Mouse (Mus musculus) CD4-positive, CD25-positive, alpha-beta regulatory T cell, adult 2 months (primary cell): ENCODE results near the gene Dnm3.

Source experiments
- DNase-seq: peaks from one replicate; pipeline ENCODE4 v3.0.0-alpha.2; 2012; ENCODE audit warnings: low read depth, low spot score

Gene Dnm3

GRCm38 (mm10) chr1:161955846-161956245 lies 522.0 kb downstream of the Dnm3 start:
- no peak for DNase-seq

GRCm38 (mm10) chr1:161952599-161952998 lies 525.2 kb downstream of the Dnm3 start:
- DNase-seq = no peak

DNA sequence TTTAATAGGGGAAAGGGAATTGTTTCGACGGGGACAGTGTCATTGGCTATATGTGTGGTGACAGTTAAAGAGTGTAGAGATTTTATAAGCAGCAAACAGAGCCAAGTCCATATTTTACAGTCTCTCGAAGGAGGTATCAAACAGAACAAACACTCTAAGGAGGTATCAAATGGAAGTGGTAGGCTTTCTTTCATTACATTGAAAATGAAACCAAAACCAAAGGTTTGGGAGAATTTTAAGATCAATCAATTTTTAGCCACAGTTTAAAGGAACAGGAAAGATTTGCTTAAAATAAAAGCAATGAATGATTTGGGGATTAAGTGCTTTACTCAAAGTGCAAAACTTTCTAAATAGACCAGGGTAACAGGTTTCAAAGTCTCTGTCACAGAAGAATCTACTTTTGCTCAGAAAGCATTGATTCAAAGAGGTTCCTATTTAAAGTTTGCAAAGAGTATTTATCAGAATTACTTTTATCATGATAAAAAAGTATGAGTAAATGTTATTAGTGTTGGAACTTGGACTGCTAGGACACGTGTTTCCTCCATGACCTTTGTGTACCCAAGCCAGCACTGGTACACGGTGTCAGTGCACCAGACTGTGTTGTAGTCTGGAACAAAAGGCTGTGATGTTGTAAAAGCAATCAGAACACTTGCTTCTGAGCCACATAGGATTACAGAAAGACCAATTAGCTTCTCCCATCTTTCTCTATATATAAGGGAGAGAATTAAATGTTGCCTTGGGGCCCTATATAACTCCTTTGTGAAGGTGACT lies 526.6 kb downstream of the Dnm3 start:
- DNase-seq = peak; percentile 19

DNA sequence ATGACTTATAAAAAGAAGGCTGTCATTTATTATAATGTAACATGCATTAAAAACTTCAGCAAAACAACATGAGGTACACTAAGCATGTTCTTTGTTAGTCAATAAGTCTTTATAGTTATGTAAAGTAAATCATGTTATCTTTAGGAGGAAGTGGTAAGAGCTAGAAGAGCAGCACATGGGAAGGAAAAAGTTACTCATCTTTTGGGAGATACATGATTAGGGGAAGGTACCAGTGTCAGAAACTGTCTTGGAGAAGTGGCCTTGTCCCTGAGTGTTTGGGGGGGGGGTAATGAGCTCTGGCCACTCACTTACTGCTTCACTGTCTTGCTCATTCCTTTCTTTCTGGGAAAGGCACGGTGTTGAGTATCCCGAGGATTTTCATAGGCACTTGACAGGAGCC lies 535.8 kb downstream of the Dnm3 start:
- DNase-seq = no peak
